Mouse (Mus musculus): ENCODE data around the gene Hist1h2ag.

Gene Hist1h2ag

GRCm38 (mm10) chr13:22009642-22010041, 33.1 kb downstream of the Hist1h2ag start, which contains the start of gene Prss16:
Gene Prss16, minus strand, starts transcription at chr13:22009742.
- no peak for DNase-seq (ENCODE audit: extremely low read depth, low read depth)

- DNase-seq (ENCODE audit: extremely low read depth, low read depth) = no peak
Measured at GRCm38 (mm10) chr13:22008707-22009106, 34.0 kb downstream of the Hist1h2ag start.

- no peak for DNase-seq (ENCODE audit: extremely low read depth, low read depth)
Measured at GRCm38 (mm10) chr13:22007872-22008271, 34.9 kb downstream of the Hist1h2ag start.

- no peak for DNase-seq (ENCODE audit: extremely low read depth, low read depth)
Measured at GRCm38 (mm10) chr13:22007121-22007510, 35.6 kb downstream of the Hist1h2ag start.

GRCm38 (mm10) chr13:22006334-22007120, 36.2 kb downstream of the Hist1h2ag start:
- peak; percentile 52 for DNase-seq (ENCODE audit: extremely low read depth, low read depth)

GRCm38 (mm10) chr13:22005605-22006333, 37.0 kb downstream of the Hist1h2ag start:
- peak; percentile 38 for DNase-seq (ENCODE audit: extremely low read depth, low read depth)

- no peak for DNase-seq (ENCODE audit: extremely low read depth, low read depth)
Measured at GRCm38 (mm10) chr13:22001823-22002222, 40.9 kb downstream of the Hist1h2ag start.

GRCm38 (mm10) chr13:22001346-22001745, 41.4 kb downstream of the Hist1h2ag start:
- DNase-seq (ENCODE audit: extremely low read depth, low read depth) = no peak

- DNase-seq (ENCODE audit: extremely low read depth, low read depth) = no peak
Measured at GRCm38 (mm10) chr13:21999147-21999546, 43.6 kb downstream of the Hist1h2ag start.

- DNase-seq (ENCODE audit: extremely low read depth, low read depth) = no peak
Measured at GRCm38 (mm10) chr13:21998412-21998811, 44.3 kb downstream of the Hist1h2ag start.

- no peak for DNase-seq (ENCODE audit: extremely low read depth, low read depth)
Measured at GRCm38 (mm10) chr13:21997821-21998220, 44.9 kb downstream of the Hist1h2ag start.

GRCm38 (mm10) chr13:21997201-21997820, 45.4 kb downstream of the Hist1h2ag start:
- DNase-seq (ENCODE audit: extremely low read depth, low read depth) = no peak

GRCm38 (mm10) chr13:21996840-21997185, 45.9 kb downstream of the Hist1h2ag start:
- DNase-seq (ENCODE audit: extremely low read depth, low read depth) = no peak

- no peak for DNase-seq (ENCODE audit: extremely low read depth, low read depth)
Measured at GRCm38 (mm10) chr13:21996101-21996839, 46.5 kb downstream of the Hist1h2ag start.

- DNase-seq (ENCODE audit: extremely low read depth, low read depth) = no peak
Measured at GRCm38 (mm10) chr13:21995331-21995914, 47.3 kb downstream of the Hist1h2ag start.

GRCm38 (mm10) chr13:21994896-21995295, 47.8 kb downstream of the Hist1h2ag start:
- no peak for DNase-seq (ENCODE audit: extremely low read depth, low read depth)

- peak; percentile 89 for DNase-seq (ENCODE audit: extremely low read depth, low read depth)
Measured at GRCm38 (mm10) chr13:21993957-21994738, 48.6 kb downstream of the Hist1h2ag start.

- DNase-seq (ENCODE audit: extremely low read depth, low read depth) = no peak
Measured at GRCm38 (mm10) chr13:21992550-21992949, 50.2 kb downstream of the Hist1h2ag start.

All from MEL-GATA-1-ER (cell line).